Mouse (Mus musculus) brown adipose tissue, adult 24 weeks (tissue): ENCODE data around the gene Actl11. TPM values are rescaled to one million over a fixed set of nuclear protein-coding genes. Genes with fewer than 3 reads are reported as not detected.

Experiments
- H3K27ac ChIP-seq: fragments of 200-500 bp; replicated peaks from 2 replicates; pipeline ENCODE4 v1.5.1; 2012; ENCODE audit warnings: low read depth, mild to moderate bottlenecking, low read length
- H3K4me1 ChIP-seq: fragments of 200-500 bp; 2 replicates; pipeline ENCODE4 v1.6.1; 2012; ENCODE audit warnings: low read length, mixed read lengths; ENCODE audit not compliant: control insufficient read depth, insufficient read depth, insufficient read length
- H3K4me3 ChIP-seq: fragments of 200-500 bp; 2 replicates; pipeline ENCODE4 v1.5.1; 2012; ENCODE audit warnings: low read depth, mild to moderate bottlenecking, low read length, moderate library complexity; ENCODE audit not compliant: insufficient read depth
- polyA plus RNA-seq: library from polyadenylated mRNA; stranded (reverse); fragments of >200 nt; gene quantifications from 2 replicates; pipeline ENCODE4 v1.2.4, GENCODE M21; 2012; ENCODE audit not compliant: missing spikeins, insufficient read depth, insufficient read length

The Actl11 gene
- polyA plus RNA-seq, result not detected in 2 replicates

DNA sequence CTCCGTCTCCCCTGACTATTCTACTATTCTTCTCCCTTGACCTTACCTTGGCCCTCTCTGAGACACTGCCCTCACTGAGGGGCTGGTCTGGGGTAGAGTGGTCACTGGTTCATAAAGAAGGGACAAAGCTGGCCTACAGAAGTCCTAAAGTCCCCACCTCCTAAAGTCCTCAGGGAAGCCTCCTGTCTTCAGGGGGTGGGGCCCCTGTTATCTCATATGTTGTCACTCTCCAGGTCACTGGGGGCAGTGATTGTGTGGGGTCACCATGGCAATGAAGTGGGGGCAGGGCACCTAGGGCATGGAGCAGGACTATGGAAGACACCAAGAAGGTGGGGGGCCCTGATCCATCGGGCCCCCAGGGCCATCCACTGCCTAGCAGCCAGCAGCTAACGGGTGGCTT lies at the start of gene Actl11:
TSS of gene Actl11 (plus strand) at position 301 of the 400 bp plus-strand sequence.
- Histone ChIP-seq H3K4me3 (no peak within 1 kb of the TSS), H3K27ac (no peak within 1 kb of the TSS), H3K4me1 (peaks cover 5% of the 10 kb centered on the region)

DNA sequence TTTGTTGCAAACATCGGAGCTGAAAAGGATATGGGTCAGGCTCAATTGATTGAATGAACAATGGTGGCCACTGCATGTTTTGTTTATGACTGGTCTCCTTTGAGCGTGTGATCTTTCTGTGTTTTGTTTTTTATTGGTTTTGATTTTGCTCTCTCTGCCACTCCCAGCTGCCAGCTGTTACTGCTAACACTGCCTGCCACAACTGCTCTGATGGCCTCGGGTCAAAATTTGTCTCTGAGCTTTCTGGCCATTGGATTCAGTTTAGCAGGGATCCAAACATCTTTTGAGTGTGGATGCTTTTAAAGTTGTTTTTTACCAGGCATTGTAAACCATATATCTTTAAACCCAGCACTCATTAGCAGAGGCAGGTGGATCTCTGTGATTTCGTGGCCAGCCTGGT lies 47.9 kb upstream of the Actl11 start:
- H3K4me1 ChIP-seq, result no peaks in the 10 kb centered on the region
- H3K4me3 ChIP-seq, result no peak overlapping the region

DNA sequence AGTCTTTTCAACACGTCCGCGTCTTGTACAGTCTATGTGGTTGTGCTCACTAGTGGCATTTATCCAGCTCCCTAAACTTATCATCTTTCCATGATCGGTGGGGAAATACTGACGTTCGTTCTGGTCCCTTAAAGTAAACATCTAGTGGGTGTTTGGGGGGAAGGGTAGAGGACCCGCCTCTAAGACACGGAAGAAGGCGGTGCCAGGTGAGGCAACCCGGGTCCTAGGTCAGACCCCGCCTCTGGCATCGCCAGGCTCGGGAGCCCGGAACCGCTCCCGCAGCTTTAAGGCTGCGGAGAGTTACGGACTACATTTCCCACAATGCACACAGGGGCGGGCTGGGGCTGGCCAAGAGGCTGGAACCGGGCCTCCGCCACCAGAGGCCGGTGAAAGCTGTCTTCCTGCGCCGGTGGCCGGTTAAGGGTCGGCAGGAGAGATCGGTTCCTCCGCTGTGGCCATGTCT lies 40.4 kb upstream of the Actl11 start, which contains the start of gene Mon1a:
TSS of gene Mon1a (plus strand) at position 348 of the 463 bp plus-strand sequence.
- peak within 1 kb of the TSS; percentile 73 for H3K27ac ChIP-seq
- H3K4me1 ChIP-seq, result no peaks in the 10 kb centered on the region
- H3K4me3 ChIP-seq, result peak within 1 kb of the TSS; percentile 94

More for the DNA sequence above, 47.9 kb upstream of the Actl11 start:
- H3K27ac ChIP-seq, result no peak overlapping the region

DNA sequence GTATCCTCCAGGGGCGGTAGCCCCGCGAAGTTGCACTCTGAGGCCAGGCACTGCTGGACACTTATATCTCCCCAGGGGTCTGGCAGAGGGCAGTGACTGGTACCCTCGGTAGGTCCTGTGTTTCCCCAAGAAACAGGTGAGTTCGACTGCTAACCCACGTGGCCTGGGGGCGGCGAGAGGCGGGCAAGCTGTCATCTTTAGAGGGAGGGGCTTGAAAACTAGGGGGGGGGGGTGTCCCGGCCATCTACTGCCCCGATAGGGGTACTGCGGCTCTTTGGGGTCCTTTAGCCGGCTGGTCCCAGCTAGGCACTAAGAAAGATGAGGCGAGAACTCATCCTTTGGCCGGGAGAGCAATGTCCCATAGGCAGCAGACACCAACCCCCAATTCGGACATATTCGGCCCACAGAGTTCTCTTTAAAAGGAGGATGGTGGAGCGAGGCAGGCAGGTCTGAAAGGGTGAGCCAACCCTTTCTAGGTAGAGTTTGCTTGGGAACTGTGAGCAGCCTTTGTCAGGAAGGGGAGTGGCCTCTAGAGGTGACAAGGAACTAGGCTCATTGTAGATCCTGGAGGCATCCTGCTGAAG lies 39.9 kb upstream of the Actl11 start:
- Histone ChIP-seq H3K4me3 (peak overlapping the region; percentile 94), H3K4me1 (no peaks in the 10 kb centered on the region), H3K27ac (peak overlapping the region; percentile 73)

DNA sequence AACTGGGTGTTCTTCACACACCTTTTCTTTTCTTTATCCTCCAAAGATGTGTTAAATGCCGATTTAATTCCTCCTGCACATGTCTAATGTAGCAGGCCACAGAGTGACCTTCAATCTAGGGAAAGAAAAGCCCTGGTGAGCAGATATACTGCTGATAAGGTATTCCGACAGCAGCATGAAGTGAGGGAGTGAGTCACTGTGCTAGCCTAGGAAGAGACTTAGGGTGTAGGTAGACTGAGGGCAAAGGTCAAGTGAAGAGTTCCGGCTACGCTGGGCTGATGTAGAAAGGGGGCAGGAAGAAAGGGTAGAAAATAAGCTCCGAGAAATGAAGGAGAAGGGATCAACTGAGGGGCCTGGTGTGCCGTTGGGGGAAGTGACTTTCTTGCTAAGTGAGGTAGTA lies 38.0 kb upstream of the Actl11 start:
- H3K27ac ChIP-seq, result no peak overlapping the region
- H3K4me3 ChIP-seq, result no peak overlapping the region
- H3K4me1 ChIP-seq, result no peaks in the 10 kb centered on the region

DNA sequence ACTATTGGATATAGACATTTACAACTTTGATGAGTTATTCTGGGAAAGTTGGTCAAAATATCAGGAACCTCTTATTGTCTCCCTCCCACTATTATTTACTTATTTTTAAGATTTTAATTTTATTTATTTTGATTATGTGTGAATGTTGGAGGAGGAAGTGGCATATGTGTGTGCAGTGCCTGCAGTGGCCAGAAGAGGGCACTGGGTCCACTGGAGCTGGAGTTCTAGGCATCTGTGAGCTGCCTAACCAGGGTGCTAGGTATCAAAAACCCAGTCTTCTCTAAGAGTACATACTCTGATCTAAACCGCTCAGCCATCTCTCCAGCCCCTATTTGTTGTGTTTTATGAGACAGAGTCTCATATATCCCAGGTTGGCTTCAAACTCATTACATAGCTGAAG lies 37.2 kb upstream of the Actl11 start:
- no peak overlapping the region for H3K4me3 ChIP-seq
- no peak overlapping the region for H3K27ac ChIP-seq
- no peaks in the 10 kb centered on the region for H3K4me1 ChIP-seq

DNA sequence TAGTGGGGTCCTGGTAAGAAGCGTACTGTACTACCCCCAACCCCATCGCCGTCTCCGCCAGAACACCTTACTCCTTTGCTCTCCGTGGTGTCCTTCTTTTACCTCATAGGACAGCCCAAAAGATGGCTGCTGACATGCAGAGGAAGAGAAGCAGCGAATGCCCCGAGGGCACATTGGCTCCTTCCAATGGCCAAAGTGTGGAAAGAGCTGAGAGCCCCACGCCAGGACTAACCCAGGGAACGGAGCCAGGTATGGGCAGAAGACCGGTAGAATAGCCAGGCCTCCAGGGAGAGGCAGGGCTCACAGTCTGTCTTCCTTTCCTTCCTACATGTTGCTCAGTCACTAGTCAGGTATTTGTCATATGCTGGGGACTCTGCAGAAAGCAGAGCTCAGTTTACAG lies 29.7 kb upstream of the Actl11 start:
- H3K4me1 ChIP-seq, result no peaks in the 10 kb centered on the region
- H3K4me3 ChIP-seq, result no peak overlapping the region
- H3K27ac ChIP-seq, result no peak overlapping the region

DNA sequence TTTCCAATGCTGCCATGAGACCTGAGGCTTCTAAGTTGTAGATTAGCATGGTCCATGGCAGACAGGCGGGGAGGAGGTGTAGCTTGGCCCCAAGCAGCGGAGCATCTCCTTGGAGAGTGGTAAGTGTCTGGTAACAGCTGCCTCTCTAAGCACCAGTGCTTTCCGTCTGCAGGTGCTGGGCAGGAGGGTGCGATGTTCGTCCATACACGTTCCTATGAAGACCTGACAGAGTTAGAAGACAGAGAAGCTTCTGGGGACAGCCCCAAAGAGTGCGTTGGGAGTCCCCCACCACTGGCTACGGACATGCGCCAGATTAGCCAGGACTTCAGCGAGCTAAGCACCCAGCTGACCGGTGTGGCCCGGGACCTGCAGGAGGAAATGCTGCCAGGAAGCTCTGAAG lies 28.4 kb upstream of the Actl11 start:
- H3K27ac ChIP-seq, result no peak overlapping the region
- H3K4me3 ChIP-seq, result no peak overlapping the region

DNA sequence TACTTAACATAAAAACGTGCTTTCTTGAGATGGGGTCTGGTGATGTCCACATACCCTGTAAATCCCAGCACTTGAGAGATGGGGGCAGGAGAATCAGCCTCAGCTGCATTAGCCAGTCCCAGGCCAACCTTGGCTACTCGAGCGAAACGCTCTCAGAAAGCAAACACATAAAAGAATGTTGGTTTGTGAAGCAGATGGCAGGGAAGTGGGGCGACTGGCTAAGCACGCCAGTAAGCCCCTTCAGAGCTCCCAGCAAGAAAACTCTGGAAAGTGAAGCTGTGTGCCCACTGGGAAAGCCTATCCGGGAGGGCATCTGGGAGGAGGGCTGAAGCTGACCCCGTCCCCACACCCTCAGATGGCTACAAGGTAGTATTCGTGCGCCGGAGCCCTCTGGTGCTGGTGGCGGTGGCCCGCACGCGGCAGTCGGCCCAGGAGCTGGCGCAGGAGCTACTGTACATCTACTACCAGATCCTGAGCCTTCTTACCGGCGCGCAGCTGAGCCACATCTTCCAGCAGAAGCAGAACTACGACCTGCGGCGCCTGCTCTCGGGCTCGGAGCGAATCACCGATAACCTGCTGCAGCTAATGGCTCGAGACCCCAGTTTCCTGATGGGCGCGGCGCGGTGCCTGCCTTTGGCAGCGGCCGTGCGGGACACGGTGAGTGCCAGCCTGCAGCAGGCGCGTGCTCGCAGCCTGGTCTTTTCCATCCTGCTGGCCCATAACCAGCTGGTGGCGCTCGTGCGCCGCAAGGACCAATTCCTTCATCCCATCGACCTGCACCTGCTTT lies 27.2 kb upstream of the Actl11 start:
- Histone ChIP-seq H3K27ac (no peak overlapping the region), H3K4me3 (no peak overlapping the region)

More for the DNA sequence above, 28.4 kb upstream of the Actl11 start:
- H3K4me1 ChIP-seq, result no peaks in the 10 kb centered on the region

DNA sequence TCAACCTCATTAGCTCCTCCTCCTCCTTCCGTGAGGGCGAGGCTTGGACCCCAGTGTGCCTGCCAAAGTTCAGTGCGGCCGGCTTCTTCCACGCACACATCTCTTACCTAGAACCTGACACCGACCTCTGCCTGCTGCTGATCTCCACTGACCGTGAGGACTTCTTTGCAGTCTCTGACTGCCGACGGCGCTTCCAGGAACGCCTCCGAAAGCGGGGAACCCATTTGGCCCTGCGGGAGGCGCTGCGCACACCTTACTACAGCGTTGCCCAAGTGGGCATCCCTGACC lies 26.7 kb upstream of the Actl11 start:
- H3K4me3 ChIP-seq, result no peak overlapping the region
- H3K4me1 ChIP-seq, result no peaks in the 10 kb centered on the region
- no peak overlapping the region for H3K27ac ChIP-seq

More for the DNA sequence above, 27.2 kb upstream of the Actl11 start:
- no peaks in the 10 kb centered on the region for H3K4me1 ChIP-seq

DNA sequence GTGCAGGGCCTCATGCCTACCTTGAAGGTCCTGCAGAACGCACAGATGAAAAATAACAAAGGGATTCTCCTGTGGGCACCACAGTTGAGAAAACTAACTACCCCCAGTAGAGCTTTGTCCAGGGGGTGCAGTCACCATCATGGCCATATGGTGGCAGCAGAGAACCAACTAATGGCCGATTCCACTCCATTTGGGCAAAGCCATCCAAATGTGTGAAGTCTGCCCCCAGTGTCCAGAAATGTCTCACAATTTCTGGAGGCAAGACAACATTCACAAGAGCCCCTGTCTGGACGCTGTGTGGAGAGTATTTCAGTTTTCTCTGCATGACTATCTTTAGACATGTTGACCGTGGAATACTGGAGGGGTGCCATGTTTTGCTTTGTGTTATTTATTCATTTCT lies 23.5 kb upstream of the Actl11 start:
- H3K27ac ChIP-seq, result no peak overlapping the region

DNA sequence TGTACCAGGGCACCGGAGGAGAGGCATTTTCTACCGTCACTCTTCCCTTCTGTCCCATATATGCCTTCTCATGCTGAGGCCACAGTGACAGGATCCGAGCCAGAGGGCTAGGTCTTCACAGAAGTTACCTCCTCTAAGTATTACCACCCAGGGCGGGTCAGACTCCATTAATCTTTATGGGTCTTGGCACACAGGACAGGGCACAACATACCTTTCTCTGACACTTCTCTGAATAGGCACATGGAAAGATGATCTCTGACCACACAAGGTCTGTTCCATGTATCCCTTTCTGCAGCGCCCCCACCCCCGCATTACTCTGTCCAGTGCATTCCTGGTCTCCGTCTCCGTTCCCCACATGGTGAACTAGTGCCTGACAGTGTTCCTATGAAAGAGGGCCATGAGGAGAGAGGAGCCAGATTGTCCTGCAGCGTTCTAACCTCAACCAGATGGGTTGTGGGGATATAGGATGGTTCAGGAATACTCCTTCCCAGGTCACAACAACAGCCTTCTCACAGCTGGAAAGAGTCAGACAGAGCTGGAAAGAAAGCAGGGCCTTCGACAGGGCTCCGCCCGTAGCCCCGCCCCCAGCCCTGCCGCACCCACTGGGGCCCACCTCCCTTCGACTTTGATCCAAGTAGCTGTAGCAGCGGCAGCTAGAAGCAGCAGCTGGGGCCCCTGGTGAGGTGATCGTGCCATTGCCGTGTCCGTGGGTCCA lies 21.9 kb upstream of the Actl11 start, which contains the start of gene Mst1r:
TSS of gene Mst1r (plus strand) at position 622 of the 715 bp plus-strand sequence.
- H3K27ac ChIP-seq, result peak within 1 kb of the TSS; percentile 21; the same call in 1 of the 2 replicates
- peak within 1 kb of the TSS; percentile 53 for H3K4me3 ChIP-seq
- H3K4me1 ChIP-seq, result no peaks in the 10 kb centered on the region

More for the DNA sequence above, 23.5 kb upstream of the Actl11 start:
- no peaks in the 10 kb centered on the region for H3K4me1 ChIP-seq
- H3K4me3 ChIP-seq, result no peak overlapping the region

DNA sequence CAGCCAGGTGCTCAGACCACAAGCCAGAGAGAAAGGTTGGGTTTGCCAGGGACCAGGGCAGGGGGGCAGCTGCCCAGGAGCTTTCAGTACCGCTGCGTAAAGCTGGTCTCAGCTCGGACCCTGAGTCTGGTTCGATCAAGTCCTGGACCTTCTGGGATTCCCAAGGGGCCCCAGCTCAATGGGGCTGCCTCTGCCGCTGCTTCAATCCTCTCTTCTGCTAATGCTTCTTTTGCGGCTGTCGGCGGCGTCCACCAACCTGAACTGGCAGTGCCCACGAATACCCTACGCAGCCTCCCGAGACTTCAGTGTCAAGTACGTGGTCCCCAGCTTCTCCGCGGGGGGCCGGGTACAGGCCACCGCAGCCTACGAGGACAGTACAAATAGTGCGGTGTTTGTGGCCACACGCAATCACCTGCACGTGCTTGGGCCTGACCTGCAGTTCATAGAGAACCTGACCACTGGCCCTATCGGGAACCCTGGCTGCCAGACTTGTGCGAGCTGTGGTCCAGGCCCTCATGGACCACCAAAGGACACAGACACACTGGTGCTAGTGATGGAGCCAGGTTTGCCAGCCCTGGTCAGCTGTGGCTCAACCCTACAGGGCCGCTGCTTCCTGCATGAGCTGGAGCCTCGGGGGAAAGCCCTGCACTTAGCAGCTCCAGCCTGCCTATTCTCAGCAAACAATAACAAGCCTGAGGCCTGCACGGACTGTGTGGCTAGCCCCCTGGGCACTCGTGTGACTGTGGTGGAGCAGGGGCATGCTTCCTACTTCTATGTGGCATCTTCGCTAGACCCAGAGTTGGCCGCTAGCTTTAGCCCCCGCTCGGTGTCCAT lies 21.1 kb upstream of the Actl11 start:
- Histone ChIP-seq H3K4me3 (peak overlapping the region; percentile 53), H3K27ac (peak overlapping the region; percentile 21; the same call in 1 of the 2 replicates), H3K4me1 (no peaks in the 10 kb centered on the region)

DNA sequence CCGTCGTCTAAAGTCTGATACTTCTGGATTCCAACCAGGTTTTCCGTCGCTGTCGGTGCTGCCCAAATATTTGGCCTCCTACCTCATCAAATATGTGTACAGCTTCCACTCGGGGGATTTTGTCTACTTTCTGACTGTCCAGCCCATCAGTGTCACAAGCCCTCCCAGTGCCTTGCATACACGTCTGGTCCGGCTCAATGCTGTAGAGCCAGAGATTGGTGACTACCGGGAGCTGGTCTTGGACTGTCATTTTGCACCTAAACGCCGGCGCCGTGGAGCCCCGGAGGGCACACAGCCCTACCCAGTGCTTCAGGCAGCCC lies 20.5 kb upstream of the Actl11 start:
- Histone ChIP-seq H3K4me1 (no peaks in the 10 kb centered on the region), H3K27ac (peak overlapping the region; percentile 30), H3K4me3 (peak overlapping the region; percentile 38)
